Mouse (Mus musculus) hindbrain, embryonic 10.5 days (tissue): ENCODE measurements around the gene Cep350. TPM values are rescaled to one million over a fixed set of nuclear protein-coding genes. Genes with fewer than 3 reads are reported as not detected.

Experiments used
- DNase-seq: peaks from one replicate; pipeline ENCODE4 v3.0.0-alpha.2; 2017; ENCODE audit warnings: low spot score
- H3K27ac ChIP-seq: fragments of 300-500 bp; sonication (generic); 2 replicates; pipeline ENCODE4 v1.5.1; 2016; ENCODE audit warnings: mild to moderate bottlenecking, moderate library complexity
- H3K27me3 ChIP-seq: fragments of 300-500 bp; sonication (generic); 2 replicates; pipeline ENCODE4 v1.6.1; 2016; ENCODE audit warnings: mild to moderate bottlenecking; ENCODE audit not compliant: poor library complexity, insufficient read depth, severe bottlenecking
- H3K36me3 ChIP-seq: fragments of 300-500 bp; sonication (generic); 2 replicates; pipeline ENCODE4 v1.6.1; 2016; ENCODE audit warnings: mild to moderate bottlenecking, moderate library complexity
- H3K4me1 ChIP-seq: fragments of 300-500 bp; sonication (generic); replicated peaks from 2 replicates; pipeline ENCODE4 v1.6.1; 2016; ENCODE audit warnings: mild to moderate bottlenecking
- H3K4me3 ChIP-seq: fragments of 300-500 bp; sonication (generic); 2 replicates; pipeline ENCODE4 v1.5.1; 2016; ENCODE audit warnings: mild to moderate bottlenecking, moderate library complexity
- H3K9me3 ChIP-seq: fragments of 300-500 bp; sonication (generic); 2 replicates; pipeline ENCODE4 v1.6.1; 2016; ENCODE audit warnings: mild to moderate bottlenecking, moderate library complexity
- WGBS: fragments of 180-500 bp; shearing (Covaris S2); methylation state at CpG from one replicate; pipeline ENCODE4 v1.1.7; 2016; 5-methylcytosine and 5-hydroxymethylcytosine counted together
- polyA plus RNA-seq: library from polyadenylated mRNA; unstranded; fragments of >200 nt; fragmentation: Nextera tagmentation; extraction: Ambion mirVana; gene quantifications from 2 replicates; pipeline ENCODE4 v1.2.1, GENCODE M21; 2016

Cep350 gene
- polyA plus RNA-seq, 1 experiment from 2014 or later: 7.0 TPM

GRCm38 (mm10) chr1:155795791-155796233, 177.2 kb downstream of the Cep350 start:
- WGBS: 94% methylated on average over 5 of the region's 5 CpGs
- Histone ChIP-seq H3K36me3 (peaks cover 45% of the 10 kb centered on the region), H3K27me3 (no peaks in the 10 kb centered on the region), H3K4me3 (no peak overlapping the region), H3K9me3 (no peaks in the 10 kb centered on the region), H3K27ac (no peak overlapping the region), H3K4me1 (peaks cover 5% of the 10 kb centered on the region)
- no peak for DNase-seq

Other genes with a start within 250 kb of the Cep350 start
- gene Lhx4, start 221.6 kb downstream of the Cep350 start, polyA plus RNA-seq: 5.7 and 11.6 TPM in 2 replicates
- 17.9 and 24.4 TPM in 2 replicates for gene Qsox1, start 160.4 kb downstream of the Cep350 start, polyA plus RNA-seq
- 94.6 and 104 TPM in 2 replicates for gene Tor1aip2, start 62.1 kb upstream of the Cep350 start, polyA plus RNA-seq
- gene Tor1aip1, start 63.2 kb upstream of the Cep350 start, polyA plus RNA-seq: 34.5 and 41.9 TPM in 2 replicates
- gene Fam163a, start 231.8 kb upstream of the Cep350 start, polyA plus RNA-seq: 4.9 and 7.7 TPM in 2 replicates